Mouse (Mus musculus): ENCODE results near the gene Gm49322. TPM values are rescaled to one million over a fixed set of nuclear protein-coding genes. Genes with fewer than 3 reads are reported as not detected.

The Gm49322 gene
- polyA plus RNA-seq, 1 experiment: 2.4 TPM

DNA sequence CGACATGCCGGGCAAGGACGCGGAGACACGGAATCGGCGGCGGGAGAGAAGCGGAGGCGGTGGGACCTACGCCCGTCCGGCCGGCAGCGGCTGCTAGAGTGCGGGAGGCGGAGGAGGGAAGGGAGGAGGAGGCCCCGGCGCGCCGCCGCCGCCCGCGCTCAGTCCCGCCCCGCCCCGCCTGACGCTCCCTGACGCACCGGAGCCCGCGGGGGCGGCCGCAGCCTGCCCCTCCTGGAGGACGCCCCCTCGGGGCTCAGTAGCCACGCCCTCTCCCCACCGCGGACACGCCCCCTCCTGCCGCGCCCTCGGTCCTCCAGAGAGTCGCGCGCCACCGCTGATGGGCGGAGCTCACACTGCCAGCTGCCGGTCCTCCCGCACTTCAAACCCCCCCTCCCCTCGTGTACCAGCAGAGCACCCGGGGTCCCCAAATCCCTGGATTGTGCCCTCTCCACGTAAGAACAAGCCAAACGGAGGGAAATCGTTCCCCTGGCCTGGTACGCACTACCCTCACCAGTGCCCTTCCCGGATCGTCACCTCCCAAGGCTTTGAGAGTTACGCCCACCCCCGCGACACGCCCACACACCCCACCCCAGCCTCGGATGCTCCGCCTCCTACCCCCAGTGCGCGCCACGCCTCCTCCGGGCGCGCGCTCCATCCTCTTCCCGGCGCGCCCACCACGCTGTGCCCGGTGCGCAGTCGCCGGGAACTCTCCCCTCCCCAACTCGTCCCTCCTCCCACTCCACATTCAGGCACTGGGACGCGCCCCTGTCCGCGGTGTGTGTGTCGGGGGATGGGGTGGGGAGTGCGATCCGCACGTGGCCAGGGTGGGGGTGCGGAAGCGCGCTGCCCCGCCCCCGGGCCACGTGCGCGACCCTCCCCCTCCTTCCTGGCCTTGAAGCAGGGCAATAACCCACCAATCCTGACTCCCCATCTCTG, 28.4 kb upstream of the Gm49322 start, which contains the start of gene Klf16:
Klf16 (minus strand) TSS at position 127 of the 936 bp plus-strand sequence.
- TF ChIP-seq CTCF (IDR thresholded peaks at IDR 0.05; ENCODE audit: control insufficient read depth, insufficient read depth, low read length) (no peak), POLR2A (IDR thresholded peaks at IDR 0.05; ENCODE audit: borderline replicate concordance, control insufficient read depth, low read depth, low read length) (peak; percentile 61; the same call in 1 of the 2 replicates)
- H3K27ac ChIP-seq (ENCODE audit: control insufficient read depth, insufficient read depth, low read depth, low read length, poor library complexity): peak within 1 kb of the TSS; percentile 93
- H3K4me3 ChIP-seq (replicated peaks; ENCODE audit: control insufficient read depth, low read depth, low read length): peak within 1 kb of the TSS; percentile 89
- peaks cover 10% of the 10 kb centered on the region for H3K4me1 ChIP-seq (ENCODE audit: control insufficient read depth, insufficient read depth, low read length)
- under 1% methylated on average over 75 of the region's 97 CpGs for WGBS

DNA sequence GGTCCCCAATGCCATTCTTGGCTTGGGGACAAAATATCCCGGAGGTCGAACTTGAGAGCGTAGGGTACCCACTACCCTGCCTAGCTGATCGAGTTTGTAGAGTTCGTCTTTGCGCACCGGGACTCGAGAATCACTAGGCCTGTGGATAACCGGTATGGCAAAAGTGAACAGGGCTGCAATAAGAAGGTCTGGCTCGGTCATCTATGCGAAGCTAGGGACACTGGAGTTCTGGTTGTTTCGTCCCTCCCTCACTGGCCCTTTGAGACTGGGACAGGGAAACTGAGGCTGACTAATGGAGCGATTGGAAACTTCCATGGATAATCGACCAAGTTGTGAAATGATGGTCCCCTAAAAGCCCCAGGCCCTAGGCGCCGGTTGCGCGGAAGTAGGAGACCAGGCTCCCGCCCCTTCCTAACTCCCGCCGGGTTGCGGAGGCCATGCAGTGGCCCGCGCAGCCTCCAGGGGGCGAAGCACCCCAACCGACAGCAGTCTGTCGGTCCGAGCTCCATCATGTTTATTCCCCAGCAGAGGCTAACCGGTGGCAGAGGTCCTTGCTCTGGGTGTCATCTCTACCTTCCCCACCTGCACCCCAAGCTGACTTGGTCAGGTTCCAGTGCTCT, 27.6 kb upstream of the Gm49322 start:
- WGBS: under 1% methylated on average over 29 of the region's 29 CpGs
- TF ChIP-seq CTCF (IDR thresholded peaks at IDR 0.05; ENCODE audit: control insufficient read depth, insufficient read depth, low read length) (peak; percentile 80), POLR2A (IDR thresholded peaks at IDR 0.05; ENCODE audit: borderline replicate concordance, control insufficient read depth, low read depth, low read length) (peak; percentile 52; the same call in 1 of the 2 replicates)
- peaks cover 10% of the 10 kb centered on the region for H3K4me1 ChIP-seq (ENCODE audit: control insufficient read depth, insufficient read depth, low read length)
- peak overlapping the region; percentile 89 for H3K4me3 ChIP-seq (replicated peaks; ENCODE audit: control insufficient read depth, low read depth, low read length)
- peak overlapping the region; percentile 62 for H3K27ac ChIP-seq (ENCODE audit: control insufficient read depth, insufficient read depth, low read depth, low read length, poor library complexity)

DNA sequence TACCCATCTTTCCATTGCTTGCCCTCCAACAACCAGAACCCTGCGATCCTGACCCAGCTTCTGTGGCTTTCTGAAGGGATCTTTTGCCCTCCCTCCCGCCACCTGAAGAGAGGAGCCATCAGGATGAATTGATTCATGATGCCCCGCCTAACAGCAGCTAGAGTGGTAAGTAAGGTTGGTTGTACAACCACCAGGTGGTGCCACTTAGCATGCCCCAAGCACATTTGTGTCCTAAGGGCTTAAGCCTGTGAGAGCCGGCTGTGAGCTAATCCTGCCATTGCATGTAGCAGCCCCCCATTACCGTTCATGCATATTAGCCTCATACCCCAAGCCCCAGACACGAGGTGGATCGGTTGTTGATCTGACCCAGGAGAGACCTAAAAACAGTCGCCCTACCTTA, 26.9 kb upstream of the Gm49322 start:
- H3K27ac ChIP-seq (ENCODE audit: control insufficient read depth, insufficient read depth, low read depth, low read length, poor library complexity): peak overlapping the region; percentile 62
- TF ChIP-seq CTCF (IDR thresholded peaks at IDR 0.05; ENCODE audit: control insufficient read depth, insufficient read depth, low read length): peak; percentile 77
- TF ChIP-seq POLR2A (IDR thresholded peaks at IDR 0.05; ENCODE audit: borderline replicate concordance, control insufficient read depth, low read depth, low read length): no peak
- peak overlapping the region; percentile 49 for H3K4me3 ChIP-seq (replicated peaks; ENCODE audit: control insufficient read depth, low read depth, low read length)
- 3% methylated on average over 8 of the region's 8 CpGs for WGBS
- peaks cover 7% of the 10 kb centered on the region for H3K4me1 ChIP-seq (ENCODE audit: control insufficient read depth, insufficient read depth, low read length)

DNA sequence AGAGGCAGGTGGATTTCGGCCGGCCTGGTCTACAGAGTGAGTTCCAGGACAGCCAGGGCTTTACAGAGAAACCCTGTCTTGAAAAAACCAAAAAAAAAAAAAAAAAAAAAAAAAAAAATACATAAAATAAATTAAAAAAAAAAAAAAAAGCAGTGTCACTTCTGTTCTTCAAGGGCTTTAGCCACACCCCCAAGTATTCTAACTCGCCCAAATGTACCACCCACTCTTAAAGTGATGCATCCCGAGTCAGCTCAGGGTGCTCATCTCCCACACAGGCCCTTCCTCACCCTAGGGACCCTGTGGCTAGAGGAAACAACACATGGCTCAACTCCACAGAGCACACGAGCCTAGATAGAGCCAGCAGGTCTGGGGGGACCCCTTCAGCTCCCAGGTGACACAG, 22.8 kb upstream of the Gm49322 start:
- no peak overlapping the region for H3K4me3 ChIP-seq (replicated peaks; ENCODE audit: control insufficient read depth, low read depth, low read length)
- H3K27ac ChIP-seq (ENCODE audit: control insufficient read depth, insufficient read depth, low read depth, low read length, poor library complexity): no peak overlapping the region
- no peak for TF ChIP-seq POLR2A (IDR thresholded peaks at IDR 0.05; ENCODE audit: borderline replicate concordance, control insufficient read depth, low read depth, low read length)
- no peak for TF ChIP-seq CTCF (IDR thresholded peaks at IDR 0.05; ENCODE audit: control insufficient read depth, insufficient read depth, low read length)
- WGBS: 74% methylated on average over 5 of the region's 5 CpGs
- H3K4me1 ChIP-seq (ENCODE audit: control insufficient read depth, insufficient read depth, low read length): peaks cover 5% of the 10 kb centered on the region

DNA sequence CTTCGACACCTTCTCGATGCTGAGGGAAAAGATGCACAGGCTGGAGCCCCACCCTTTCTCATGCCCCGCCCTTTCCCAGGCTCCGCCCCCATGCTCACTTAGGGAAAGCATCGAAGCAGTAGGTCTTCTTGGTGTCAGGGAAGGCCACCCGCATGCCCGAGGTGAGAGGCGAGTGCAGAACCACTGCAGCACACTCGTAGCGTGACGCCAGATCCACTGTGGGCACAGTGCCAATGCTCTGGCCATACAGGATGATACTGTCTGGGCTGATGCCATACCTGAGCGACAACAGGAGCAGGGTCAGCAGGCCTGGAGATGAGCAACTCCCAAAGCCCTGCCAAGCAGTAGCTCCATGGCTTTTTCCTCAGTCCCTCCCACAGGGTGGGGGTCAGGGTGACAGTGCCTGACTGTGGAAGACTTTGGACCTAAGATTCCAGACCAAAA, 21.8 kb upstream of the Gm49322 start:
- H3K27ac ChIP-seq (ENCODE audit: control insufficient read depth, insufficient read depth, low read depth, low read length, poor library complexity): no peak overlapping the region
- peaks cover 2% of the 10 kb centered on the region for H3K4me1 ChIP-seq (ENCODE audit: control insufficient read depth, insufficient read depth, low read length)
- TF ChIP-seq CTCF (IDR thresholded peaks at IDR 0.05; ENCODE audit: control insufficient read depth, insufficient read depth, low read length): no peak
- no peak for TF ChIP-seq POLR2A (IDR thresholded peaks at IDR 0.05; ENCODE audit: borderline replicate concordance, control insufficient read depth, low read depth, low read length)
- H3K4me3 ChIP-seq (replicated peaks; ENCODE audit: control insufficient read depth, low read depth, low read length): no peak overlapping the region
- 67% methylated on average over 12 of the region's 12 CpGs for WGBS

DNA sequence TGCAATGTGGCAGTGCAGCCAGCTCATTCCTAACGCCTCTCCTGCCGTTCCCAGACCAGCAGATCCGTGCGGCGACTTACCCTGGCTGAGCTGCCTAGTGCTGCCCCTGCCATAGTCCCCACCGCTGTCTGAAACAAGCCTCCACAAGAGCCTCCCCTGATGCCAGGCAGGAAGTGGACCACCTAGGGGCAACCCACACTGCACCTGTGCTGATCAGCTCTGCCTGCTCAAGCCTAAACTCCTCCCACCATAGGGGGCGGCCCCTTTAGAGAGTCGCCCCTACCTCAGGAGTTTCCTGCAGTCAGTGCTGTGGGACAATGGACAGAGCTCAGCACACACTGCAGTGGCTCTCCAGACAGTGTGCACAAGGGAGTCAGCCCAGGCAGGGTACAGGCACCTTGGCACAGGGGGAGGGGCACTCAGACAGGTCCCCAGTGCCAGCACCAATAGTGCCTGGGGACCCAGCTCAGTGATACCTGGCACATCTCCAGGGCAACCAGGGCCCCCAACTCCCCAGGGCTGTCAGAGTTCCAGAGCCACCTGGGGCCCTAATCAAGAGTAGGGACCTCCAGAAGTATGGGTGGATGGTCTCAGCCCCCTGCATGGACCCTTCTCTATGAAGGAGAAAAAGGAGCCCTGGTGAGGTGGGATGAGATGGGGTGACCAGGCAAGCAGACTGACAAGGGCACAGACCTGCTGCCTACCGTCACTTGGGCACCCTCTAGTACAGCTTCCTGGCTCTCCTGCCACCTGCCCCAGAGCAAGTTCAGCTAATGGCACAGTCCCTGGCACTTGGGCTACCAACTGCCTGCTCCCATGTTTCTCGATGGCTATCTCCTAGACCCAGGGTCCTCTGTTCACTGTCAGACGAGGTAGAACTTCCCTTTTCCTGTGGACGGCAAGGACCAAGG, 20.9 kb upstream of the Gm49322 start:
- Histone ChIP-seq H3K27ac (ENCODE audit: control insufficient read depth, insufficient read depth, low read depth, low read length, poor library complexity) (no peak overlapping the region), H3K4me1 (ENCODE audit: control insufficient read depth, insufficient read depth, low read length) (peaks cover 2% of the 10 kb centered on the region; the same call in 1 of the 2 replicates), H3K4me3 (replicated peaks; ENCODE audit: control insufficient read depth, low read depth, low read length) (no peak overlapping the region)
- TF ChIP-seq POLR2A (IDR thresholded peaks at IDR 0.05; ENCODE audit: borderline replicate concordance, control insufficient read depth, low read depth, low read length) (no peak), CTCF (IDR thresholded peaks at IDR 0.05; ENCODE audit: control insufficient read depth, insufficient read depth, low read length) (no peak)
- WGBS: 73% methylated on average over 12 of the region's 12 CpGs

DNA sequence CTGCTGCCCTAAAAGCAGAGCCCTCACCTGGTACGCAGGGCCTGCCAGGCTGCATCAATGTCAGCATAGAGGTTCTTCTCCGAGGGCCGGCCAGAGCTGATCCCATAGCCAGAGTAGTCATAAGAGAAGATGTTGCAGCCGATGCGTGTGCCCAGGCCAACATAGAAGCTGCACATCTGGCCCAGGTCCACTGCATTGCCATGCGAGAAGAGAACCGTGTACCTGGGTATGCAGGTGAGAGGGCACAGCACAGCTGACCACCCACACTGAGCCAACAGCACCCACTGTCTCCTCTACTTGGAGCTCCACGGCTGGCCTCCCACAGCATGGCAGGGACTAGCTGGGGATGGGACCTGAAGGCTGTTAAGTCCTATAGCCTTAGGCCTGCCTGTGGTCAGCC, 20.2 kb upstream of the Gm49322 start:
- no peak for TF ChIP-seq CTCF (IDR thresholded peaks at IDR 0.05; ENCODE audit: control insufficient read depth, insufficient read depth, low read length)
- no peak for TF ChIP-seq POLR2A (IDR thresholded peaks at IDR 0.05; ENCODE audit: borderline replicate concordance, control insufficient read depth, low read depth, low read length)
- Histone ChIP-seq H3K4me3 (replicated peaks; ENCODE audit: control insufficient read depth, low read depth, low read length) (no peak overlapping the region), H3K27ac (ENCODE audit: control insufficient read depth, insufficient read depth, low read depth, low read length, poor library complexity) (no peak overlapping the region), H3K4me1 (ENCODE audit: control insufficient read depth, insufficient read depth, low read length) (peaks cover 2% of the 10 kb centered on the region; the same call in 1 of the 2 replicates)
- WGBS: 93% methylated on average over 8 of the region's 8 CpGs

Data from bone marrow, adult 2 months (tissue).